Mouse (Mus musculus) spleen, adult 2 months (tissue): ENCODE measurements around the gene Tcirg1. TPM values are rescaled to one million over a fixed set of nuclear protein-coding genes. Genes with fewer than 3 reads are reported as not detected.

Experiments used
- DNase-seq, 2 experiments: peaks; one replicate each; pipeline versions ENCODE4 v3.0.0 to v3.0.0-alpha.2; 2012 to 2021; ENCODE audit warnings: low spot score in 2 of 2, low read depth in 1 of 2
- H3K27ac ChIP-seq: fragments of 200-500 bp; 2 replicates; pipeline ENCODE4 v1.5.1; 2012; ENCODE audit warnings: low read length, inconsistent platforms; ENCODE audit not compliant: insufficient read depth
- H3K27me3 ChIP-seq: fragments of 200-500 bp; 2 replicates; pipeline ENCODE4 v1.6.1; 2012; ENCODE audit warnings: mild to moderate bottlenecking, moderate library complexity, low read length, inconsistent platforms; ENCODE audit not compliant: control insufficient read depth, insufficient read depth
- H3K36me3 ChIP-seq: fragments of 200-500 bp; 2 replicates; pipeline ENCODE4 v1.6.1; 2012; ENCODE audit warnings: mild to moderate bottlenecking, low read length, inconsistent platforms; ENCODE audit not compliant: control insufficient read depth, insufficient read depth
- H3K4me1 ChIP-seq: fragments of 200-500 bp; 2 replicates; pipeline ENCODE4 v1.6.1; 2011; ENCODE audit warnings: inconsistent platforms; ENCODE audit not compliant: control insufficient read depth, insufficient read depth, insufficient read length
- H3K4me3 ChIP-seq: fragments of 200-500 bp; 2 replicates; pipeline ENCODE4 v1.5.1; 2011; ENCODE audit warnings: mild to moderate bottlenecking, inconsistent platforms; ENCODE audit not compliant: insufficient read depth, insufficient read length; ENCODE audit errors: extremely low read depth
- CTCF ChIP-seq: fragments of 200-500 bp; IDR thresholded peaks from 2 replicates; pipeline ENCODE4 v1.5.1; 2011; ENCODE audit warnings: mild to moderate bottlenecking, inconsistent platforms; ENCODE audit not compliant: insufficient read depth, insufficient read length, insufficient replicate concordance; ENCODE audit errors: extremely low read depth
- POLR2A ChIP-seq: fragments of 200-500 bp; IDR thresholded peaks from 2 replicates; pipeline ENCODE4 v1.6.1; 2011; ENCODE audit warnings: low read depth, low read length, inconsistent platforms
- WGBS: fragments of 180-500 bp; shearing (Covaris S2); methylation state at CpG from one replicate; pipeline ENCODE4 v1.1.7; 2018; 5-methylcytosine and 5-hydroxymethylcytosine counted together
- polyA plus RNA-seq: library from polyadenylated mRNA; depleted of rRNA; stranded (reverse); fragments of >200 nt; gene quantifications from 2 replicates; pipeline ENCODE4 v1.2.3, GENCODE M21; 2012; rRNA removed

Tcirg1 gene
- 269 and 299 TPM in 2 replicates for polyA plus RNA-seq

DNA sequence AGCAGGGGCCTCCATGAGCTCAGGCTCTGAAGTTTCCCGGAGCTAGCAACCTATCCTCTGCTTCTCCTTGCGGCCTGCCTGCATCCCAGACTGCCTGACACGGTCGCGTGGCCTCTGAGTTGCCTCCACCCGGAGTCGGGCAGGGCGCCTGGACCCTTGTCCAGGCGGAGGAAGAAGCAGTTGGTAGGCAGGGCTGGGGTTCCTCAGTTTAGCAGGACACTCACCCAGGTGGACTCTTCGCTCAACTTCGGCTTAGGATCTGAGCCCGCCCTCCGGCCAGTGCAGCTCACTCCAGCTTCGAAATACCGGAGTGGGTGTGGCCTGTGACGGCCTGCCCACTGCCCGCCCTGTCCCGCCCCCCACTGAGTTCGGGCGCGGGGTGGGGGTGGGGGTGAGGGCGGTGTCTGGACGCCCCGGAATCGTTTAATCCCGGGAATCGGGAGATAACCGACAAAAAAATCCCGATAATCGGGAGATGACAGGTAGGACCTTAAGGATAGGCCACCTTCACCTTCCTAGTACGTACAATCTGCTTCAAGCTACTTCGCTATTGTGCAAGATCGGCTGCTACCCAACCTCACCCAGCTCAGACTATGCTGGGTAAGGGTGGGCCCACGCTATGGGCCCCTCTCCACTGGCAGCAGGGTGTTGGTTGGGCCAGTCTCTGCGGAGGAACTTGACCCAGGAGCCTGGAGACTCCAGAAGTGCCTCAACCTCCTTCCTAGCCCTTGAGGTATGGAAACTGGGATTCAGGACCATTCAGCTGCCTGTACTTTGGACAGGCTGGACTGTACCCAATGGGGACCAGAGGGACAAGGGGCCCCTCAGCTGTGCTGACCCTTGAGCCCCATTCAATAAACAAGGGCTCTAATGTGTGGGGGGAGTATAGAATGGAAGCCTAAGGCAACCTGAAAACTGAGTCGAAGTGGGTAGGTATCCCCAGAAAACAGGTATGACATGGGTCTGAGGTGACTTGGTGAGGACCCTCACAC lies at the start of gene Tcirg1:
TSS of gene Tcirg1 (minus strand) at position 339 of the 992 bp plus-strand sequence.
- TF ChIP-seq POLR2A: no peak; the same call in 1 of the 2 replicates
- no peak for TF ChIP-seq CTCF
- Histone ChIP-seq H3K4me3 (peak within 1 kb of the TSS; percentile 82), H3K4me1 (peaks cover 22% of the 10 kb centered on the region), H3K27ac (peak within 1 kb of the TSS; percentile 72), H3K27me3 (no peaks in the 10 kb centered on the region), H3K36me3 (peaks cover 39% of the 10 kb centered on the region)
- peak in 1 of 2 experiments; percentile 73 for DNase-seq
- 4% methylated on average over 36 of the region's 36 CpGs for WGBS

DNA sequence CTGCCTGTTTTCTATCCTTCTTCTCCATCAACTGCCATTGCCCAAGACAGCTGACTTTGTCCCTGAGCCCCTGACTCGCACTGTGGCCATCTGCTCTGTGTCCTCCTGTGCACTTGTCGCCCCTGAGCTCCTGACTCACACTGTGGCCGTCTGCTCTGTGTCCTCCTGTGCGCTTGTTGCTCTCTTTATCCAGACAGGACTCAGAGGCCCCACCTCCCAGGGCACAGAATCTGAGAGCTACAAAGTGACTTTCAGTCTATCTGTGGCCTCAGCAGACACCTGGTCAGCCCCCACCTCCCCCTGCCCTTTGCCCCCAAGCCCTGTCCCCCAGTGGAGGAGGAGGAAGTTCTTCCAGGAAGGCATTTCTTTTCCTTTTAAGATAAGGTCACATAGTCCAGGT lies 48.9 kb upstream of the Tcirg1 start:
- Histone ChIP-seq H3K4me3 (no peak overlapping the region), H3K27me3 (no peaks in the 10 kb centered on the region), H3K36me3 (no peaks in the 10 kb centered on the region), H3K27ac (no peak overlapping the region), H3K4me1 (no peaks in the 10 kb centered on the region)
- TF ChIP-seq CTCF (no peak), POLR2A (no peak)
- DNase-seq: no peak
- WGBS: 89% methylated on average over 4 of the region's 4 CpGs

DNA sequence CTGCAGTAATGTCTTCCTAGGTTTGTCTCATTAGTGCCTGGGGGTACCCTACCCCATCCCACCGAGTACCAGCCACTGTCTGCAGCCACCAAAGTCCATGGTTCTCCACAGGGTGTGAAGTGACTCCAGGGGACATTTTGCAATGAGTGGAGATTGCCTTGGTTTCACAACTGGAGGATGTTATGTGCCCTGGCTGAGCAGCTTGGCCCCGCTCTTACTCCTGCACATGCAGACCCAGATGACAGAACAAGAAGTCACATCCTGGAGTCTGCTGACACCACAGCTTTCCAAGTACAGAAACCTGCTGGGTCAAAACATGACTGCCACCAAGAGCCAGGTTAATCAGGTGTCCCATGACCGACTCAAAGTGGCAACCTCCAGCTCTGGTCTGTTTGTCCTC lies 48.1 kb upstream of the Tcirg1 start:
- H3K4me3 ChIP-seq: no peak overlapping the region
- WGBS: 75% methylated on average over 3 of the region's 3 CpGs
- H3K4me1 ChIP-seq: no peaks in the 10 kb centered on the region
- TF ChIP-seq POLR2A: no peak
- no peak for TF ChIP-seq CTCF
- no peak for DNase-seq
- no peak overlapping the region for H3K27ac ChIP-seq
- peaks cover 2% of the 10 kb centered on the region; the same call in 1 of the 2 replicates for H3K36me3 ChIP-seq
- H3K27me3 ChIP-seq: no peaks in the 10 kb centered on the region

DNA sequence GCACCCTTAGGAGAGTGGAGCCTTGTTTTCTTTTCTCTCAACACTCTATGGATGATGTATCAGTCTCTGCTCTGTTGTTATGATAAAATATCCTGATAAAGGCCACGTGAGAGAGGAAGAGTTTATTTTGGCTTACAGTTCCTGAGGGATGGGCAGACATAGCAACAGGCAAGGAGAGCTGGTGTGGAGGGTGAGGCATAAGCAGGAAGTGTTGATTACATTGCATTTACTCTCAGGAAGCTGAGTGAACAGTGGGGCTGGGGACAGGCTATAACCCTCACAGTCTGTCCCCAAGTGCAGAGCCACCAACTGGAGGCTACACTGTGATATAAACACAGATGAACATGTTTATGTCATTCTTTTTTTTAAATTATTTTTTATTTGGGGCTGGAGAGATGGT lies 45.2 kb upstream of the Tcirg1 start:
- H3K27ac ChIP-seq: no peak overlapping the region
- no peaks in the 10 kb centered on the region for H3K27me3 ChIP-seq
- 65% methylated on average over 1 of the region's 1 CpGs for WGBS
- H3K36me3 ChIP-seq: peaks cover 26% of the 10 kb centered on the region
- DNase-seq: no peak
- no peak overlapping the region for H3K4me3 ChIP-seq
- no peak for TF ChIP-seq CTCF
- no peak for TF ChIP-seq POLR2A
- H3K4me1 ChIP-seq: no peaks in the 10 kb centered on the region

DNA sequence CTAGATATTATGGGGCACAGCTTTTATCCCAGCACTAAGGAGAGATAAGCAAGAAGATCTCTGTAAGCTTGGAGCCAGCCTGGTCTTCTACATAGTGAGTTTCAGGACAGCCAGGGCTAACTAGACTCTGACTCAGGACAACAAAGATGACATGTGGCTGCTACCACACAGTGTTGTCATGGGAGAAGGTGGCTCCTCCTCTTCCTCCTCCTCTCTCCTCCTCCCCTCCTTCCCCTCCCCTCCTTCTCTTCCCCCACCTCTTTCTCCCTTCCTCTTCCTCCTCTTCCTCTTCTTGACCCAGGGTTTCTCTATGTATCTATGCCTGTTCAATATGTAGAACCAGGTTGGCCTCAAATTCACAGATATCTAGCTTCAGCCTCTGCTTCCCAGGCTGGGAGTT lies 44.5 kb upstream of the Tcirg1 start:
- Histone ChIP-seq H3K36me3 (peaks cover 30% of the 10 kb centered on the region), H3K4me1 (no peaks in the 10 kb centered on the region), H3K4me3 (no peak overlapping the region), H3K27ac (no peak overlapping the region), H3K27me3 (no peaks in the 10 kb centered on the region)
- no peak for DNase-seq
- TF ChIP-seq CTCF (no peak), POLR2A (no peak)

DNA sequence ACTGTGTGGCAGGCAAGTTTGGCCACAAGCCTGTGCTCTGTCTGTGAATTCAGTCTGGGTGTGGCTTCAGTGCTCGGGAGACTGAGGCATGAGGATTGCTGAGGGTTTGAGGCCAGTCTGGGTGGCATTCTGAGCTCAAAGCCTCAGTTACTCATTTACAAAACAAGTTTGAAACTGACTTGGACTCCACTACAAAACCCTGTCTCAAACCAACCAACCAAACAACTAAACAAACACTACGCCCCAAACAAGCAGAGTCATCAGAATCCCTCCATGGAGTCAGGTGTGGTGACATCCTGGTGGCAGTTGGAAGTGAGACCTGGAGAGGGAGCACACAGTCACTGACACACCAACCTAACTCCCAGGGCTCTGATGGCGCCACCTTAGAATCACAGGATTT lies 43.4 kb upstream of the Tcirg1 start:
- no peaks in the 10 kb centered on the region for H3K4me1 ChIP-seq
- H3K27ac ChIP-seq: no peak overlapping the region
- TF ChIP-seq POLR2A (no peak), CTCF (no peak)
- no peaks in the 10 kb centered on the region for H3K27me3 ChIP-seq
- DNase-seq: no peak
- H3K4me3 ChIP-seq: no peak overlapping the region
- WGBS: 93% methylated on average over 3 of the region's 3 CpGs
- H3K36me3 ChIP-seq: peaks cover 33% of the 10 kb centered on the region

DNA sequence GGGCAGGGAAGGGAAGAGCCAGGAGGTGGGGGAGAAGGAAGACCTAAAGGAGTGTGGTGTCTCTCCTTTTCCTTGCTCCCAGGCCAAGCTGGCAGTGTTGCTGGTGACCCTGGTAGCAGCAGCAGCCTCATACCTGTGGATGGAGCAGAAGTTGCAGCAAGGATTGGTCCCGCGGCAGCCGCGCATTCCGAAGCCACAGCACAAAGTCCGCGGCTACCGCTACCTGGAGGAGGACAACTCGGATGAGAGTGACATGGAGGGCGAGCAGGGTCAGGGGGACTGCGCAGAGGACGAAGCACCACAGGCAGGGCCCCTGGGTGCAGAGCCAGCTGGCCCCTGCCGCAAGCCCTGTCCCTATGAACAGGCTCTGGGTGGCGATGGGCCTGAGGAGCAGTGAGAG lies 41.6 kb upstream of the Tcirg1 start:
- peaks cover 6% of the 10 kb centered on the region for H3K4me1 ChIP-seq
- DNase-seq: peak in 1 of 2 experiments; percentile 3
- H3K36me3 ChIP-seq: peaks cover 44% of the 10 kb centered on the region
- no peaks in the 10 kb centered on the region for H3K27me3 ChIP-seq
- no peak overlapping the region for H3K4me3 ChIP-seq
- H3K27ac ChIP-seq: no peak overlapping the region
- TF ChIP-seq POLR2A (no peak), CTCF (no peak)
- 95% methylated on average over 14 of the region's 14 CpGs for WGBS
